Mouse (Mus musculus) kidney, adult 8-10 months (tissue): ENCODE data around the gene Rpl23.

Experiments
- DNase-seq, 2 experiments: peaks; one replicate each; pipeline ENCODE4 v3.0.0; 2022

The Rpl23 gene

DNA sequence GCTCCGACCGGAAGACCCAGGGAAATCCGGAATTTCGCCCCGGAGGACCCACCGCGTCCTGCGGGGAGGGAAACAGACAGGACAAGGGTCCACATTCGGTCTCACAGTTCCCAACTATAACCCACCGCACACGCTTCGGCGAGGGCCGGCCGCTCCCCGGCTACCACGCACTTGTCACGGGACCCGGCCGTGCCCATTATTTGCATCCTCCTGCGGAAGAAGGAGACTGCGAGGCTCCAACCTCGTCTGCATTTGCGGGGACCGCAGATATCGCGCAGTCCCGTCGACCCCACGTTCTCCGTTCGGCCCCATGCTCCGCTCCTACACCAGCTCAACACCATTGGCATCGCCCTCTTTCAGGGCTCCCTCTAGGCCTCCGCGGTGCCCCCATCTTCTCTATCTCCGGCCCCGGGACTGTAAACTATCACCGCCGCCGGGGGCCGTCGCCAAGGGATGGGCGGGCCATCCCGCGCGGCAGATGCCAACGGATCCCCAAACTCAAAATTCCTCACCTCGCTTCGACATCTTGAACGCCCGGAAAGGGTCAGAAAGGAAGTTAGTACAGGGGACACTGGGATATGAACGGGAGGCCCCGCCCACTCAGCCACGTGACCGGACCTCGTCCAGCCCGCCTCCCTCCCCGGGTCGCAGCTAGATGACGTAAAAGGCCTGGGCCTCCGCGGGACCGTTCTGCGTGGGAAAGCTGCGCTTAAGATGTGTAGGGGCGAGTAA, at the start of gene Rpl23:
Rpl23 (minus strand) TSS at position 606 of the 732 bp plus-strand sequence.
- DNase-seq = peak; percentile 97 to 99

DNA sequence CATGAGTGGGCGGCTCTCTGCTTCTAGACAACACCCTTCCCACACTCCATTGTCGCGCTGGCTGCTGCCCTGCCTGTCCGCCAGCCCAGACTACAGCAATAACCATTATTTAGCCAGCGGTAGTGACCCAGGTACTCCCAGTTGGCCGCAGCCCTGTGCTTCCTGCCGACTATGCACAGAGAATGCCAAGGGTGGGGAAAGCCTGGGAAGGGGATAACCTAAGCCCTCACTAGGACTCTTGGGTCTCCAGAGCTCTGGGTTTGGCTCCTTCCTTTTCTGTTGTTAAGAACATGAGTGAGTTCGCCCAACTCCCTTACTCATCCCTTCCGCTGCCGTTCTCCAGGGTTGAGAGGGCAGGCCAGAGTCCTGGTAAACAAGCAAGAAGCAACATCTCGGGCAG, 49.8 kb upstream of the Rpl23 start:
- no peak for DNase-seq

DNA sequence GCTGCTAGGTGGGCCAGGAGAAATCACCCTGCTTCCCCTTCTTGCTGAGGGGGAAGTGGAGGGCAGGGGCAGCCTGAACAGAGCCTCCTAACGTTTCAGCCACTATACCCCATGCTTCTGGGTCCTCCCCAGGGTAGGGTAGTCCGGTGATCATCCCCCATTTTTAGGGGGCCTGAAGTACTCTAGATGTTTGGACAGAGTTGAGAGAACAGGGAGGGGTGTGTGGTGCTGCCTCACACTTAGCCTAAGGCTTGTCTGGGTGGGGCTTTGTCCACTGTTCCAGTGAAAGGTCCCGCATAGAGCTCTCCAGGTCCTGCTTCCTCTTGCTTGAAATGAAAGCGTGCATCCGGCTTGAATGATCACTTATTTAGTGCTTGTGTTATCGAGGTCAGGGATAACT, 48.3 kb upstream of the Rpl23 start:
- no peak for DNase-seq

DNA sequence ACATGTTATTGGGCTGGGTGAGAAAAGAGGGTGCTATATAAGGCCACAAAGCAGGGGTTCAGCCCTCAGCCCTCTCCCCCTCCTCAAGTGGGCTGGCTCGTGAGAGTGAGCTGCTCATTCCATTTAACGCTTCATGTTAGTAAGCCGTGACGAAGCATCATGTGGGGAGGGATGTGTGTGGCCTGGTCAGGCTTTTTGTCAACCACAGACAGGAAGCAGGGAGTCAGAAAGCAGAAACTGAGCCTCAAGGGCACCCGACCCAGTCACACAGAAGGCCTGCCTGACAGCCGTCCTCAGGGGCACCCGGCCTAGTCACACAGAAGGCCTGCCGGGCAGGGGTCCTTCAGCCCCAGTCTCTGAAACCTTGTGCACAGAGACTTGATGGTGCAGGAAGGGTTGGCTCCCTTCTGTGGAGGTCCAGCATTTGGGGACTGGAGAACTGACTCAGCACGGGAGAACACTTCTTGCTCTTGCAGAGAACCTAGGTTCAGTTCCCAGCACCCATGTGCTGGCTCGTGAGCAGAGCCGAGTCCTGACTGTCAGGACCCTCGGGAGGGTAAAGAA, 47.8 kb upstream of the Rpl23 start:
- no peak for DNase-seq

- no peak for DNase-seq
Measured at GRCm38 (mm10) chr11:97829365-97829764, 47.1 kb upstream of the Rpl23 start.

DNA sequence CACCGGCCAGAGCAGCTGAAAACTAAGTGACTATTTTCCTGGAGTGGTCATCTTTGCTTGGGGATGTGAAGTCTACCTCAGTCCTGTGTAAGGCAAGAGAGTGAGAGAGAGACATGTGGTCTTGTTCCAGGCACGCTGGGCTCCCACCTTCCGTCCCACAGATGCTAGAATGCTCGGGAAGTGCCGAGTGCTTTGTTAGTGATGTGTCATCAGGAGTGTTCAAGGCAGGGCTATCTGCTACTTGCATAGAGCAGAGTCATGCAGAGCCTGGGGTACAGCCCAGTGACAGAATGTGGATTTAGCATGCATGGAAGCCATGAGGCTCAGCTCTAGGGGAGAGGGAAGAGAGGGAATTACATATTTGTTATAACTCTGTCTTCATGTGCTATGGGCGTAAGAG, 45.4 kb upstream of the Rpl23 start:
- DNase-seq = no peak

DNA sequence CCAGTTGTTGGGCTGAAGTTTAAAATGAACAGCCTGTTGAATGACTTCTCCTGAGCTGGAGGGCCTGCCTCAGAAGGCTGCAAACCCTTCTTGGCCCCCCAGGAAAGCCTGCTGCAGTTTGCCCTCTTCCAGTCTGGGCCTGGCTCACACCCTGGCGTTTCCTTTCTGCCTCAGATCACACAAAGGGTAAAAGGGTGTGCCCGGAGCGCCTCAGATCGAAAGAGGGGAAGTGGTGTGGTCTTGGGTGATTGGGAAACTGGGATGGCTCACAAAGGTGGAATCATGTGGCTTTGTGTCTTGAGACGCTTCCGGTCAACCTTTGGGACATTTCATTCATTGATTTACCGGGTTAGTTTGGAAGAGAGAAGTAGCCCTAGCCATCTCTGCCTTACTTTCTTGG, 44.2 kb upstream of the Rpl23 start:
- DNase-seq = no peak

- DNase-seq = no peak
Measured at GRCm38 (mm10) chr11:97825971-97826370, 43.7 kb upstream of the Rpl23 start.

DNA sequence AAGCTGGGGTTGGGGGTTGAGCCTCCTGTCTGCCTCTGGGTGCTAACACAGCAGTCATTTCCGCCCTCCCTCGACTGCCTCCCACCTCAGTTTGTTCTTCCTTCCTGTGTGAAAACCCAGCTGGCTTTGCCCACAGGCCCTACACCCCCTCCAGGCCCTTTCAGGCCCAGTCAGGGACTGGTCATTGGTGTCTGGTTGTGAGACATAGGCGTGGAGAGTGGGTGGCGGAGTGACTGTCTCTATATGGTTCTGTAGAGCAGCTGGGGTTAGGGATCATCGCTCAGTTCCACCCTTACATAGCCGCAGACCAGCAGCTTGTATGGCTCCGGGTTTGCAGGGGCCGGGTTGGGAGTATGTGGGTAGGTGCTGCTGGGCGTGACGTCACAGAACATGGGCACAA, 43.1 kb upstream of the Rpl23 start:
- DNase-seq = no peak

DNA sequence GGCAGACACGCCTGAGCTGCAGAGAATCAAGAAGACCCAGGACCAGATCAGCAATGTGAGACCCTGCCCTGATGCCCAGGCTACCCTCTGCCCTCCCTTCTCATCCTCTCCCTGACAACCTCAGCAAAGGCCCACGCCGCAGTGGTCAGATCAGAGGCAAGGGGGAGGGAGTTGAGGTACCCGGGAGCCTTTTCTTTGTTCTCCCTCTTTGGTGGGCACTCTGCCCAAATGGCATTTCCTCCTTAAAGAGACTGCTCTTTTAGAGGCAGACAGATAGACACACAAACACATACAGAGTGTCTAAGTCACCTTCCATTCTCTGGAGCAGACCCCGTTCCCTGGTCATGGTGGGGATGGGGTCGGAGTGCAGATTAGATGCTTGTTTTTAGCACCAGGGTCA, 42.7 kb upstream of the Rpl23 start:
- no peak for DNase-seq

DNA sequence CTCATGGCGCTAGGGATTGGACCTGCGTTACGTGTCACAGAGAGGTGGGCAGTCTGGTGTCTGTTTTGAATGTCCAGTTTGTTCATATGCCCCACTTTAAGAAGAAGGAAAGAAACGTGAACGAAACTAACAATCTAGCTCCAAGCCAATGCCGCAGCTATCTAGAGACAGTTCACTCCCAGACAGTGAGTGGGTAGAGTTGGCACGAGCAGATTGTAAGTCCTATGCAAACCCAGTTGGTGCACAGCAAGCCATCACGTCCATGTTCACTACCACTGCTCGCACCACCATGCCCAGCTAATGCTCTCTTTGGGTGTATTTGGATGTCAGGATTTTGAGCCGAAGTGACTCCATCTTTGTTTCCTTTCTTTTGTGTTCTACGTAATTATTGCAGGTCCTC, 41.9 kb upstream of the Rpl23 start:
- no peak for DNase-seq

DNA sequence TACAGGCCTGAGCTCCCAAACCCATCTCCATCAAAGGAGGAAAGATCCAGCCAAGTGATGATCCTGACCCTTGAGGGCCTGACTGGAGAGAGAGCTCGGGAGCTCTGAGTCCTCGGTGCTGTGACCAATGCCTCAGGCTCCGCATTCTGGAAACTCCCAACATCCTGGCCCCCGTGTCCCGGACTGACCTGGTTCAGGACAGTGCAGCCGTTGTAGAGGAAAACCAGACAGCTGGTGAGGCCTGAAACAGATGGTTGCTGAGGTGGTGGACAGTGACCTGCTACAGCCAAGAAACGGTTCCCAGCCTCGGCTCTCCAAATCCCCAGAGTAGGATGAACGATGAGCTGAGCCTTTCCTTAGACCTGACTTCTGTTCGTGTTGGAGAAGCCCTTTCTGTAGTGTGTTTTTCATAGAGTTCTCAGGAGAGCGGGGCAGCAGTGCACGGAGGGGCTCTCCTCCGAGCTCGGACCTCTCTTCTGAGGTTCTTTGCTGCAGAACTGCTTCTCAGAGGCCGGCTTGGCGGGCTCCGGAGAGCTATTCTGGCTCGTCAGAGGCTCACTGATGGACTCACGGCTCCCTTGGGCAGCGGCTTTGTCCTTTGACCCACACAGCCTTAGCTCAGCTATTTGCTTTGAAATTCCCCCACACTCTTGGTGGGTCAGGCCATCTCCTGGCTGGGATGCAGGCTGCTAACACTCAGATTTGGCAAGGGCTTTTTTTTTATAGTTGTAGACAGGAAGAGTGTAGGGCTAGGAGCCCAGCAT, 40.8 kb upstream of the Rpl23 start:
- peak in 1 of 2 experiments; percentile 39 for DNase-seq

DNA sequence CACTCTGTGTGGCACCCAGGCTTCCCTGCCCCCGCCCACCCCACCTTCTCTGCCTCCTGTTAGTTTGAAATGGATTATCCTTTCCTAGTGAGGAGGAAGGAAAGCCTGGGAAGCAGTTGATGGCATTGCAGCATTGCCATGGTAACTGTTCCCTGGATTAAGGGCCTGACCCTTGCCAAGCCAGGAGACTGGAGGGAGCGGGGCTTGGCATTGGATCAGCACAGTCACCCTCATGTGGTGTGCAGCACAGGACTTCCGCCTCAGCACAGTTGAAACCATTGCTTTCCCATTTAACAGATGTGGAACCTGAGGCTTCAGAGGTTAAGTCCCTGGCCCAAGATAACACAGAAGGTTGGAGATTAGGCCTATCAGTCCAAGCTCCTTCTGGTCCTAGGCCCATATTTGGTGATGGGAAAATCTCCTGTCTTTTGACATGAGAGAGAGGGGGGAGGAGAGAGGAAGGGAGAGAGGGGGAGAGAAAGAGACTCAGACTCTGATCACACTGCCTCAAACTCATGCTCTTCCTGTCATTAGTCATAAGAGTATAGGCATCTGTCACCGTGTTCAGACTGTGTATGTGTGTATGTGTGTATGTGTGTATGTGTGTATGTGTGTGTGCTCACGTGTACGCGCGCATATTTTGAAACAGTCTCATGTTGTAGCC, 39.3 kb upstream of the Rpl23 start:
- DNase-seq = peak in 1 of 2 experiments; percentile 43

GRCm38 (mm10) chr11:97820840-97821239, 38.6 kb upstream of the Rpl23 start:
- DNase-seq = peak; percentile 93 to 94

- DNase-seq = no peak
Measured at GRCm38 (mm10) chr11:97819923-97820322, 37.7 kb upstream of the Rpl23 start.

- DNase-seq = no peak
Measured at GRCm38 (mm10) chr11:97819102-97819501, 36.9 kb upstream of the Rpl23 start.

DNA sequence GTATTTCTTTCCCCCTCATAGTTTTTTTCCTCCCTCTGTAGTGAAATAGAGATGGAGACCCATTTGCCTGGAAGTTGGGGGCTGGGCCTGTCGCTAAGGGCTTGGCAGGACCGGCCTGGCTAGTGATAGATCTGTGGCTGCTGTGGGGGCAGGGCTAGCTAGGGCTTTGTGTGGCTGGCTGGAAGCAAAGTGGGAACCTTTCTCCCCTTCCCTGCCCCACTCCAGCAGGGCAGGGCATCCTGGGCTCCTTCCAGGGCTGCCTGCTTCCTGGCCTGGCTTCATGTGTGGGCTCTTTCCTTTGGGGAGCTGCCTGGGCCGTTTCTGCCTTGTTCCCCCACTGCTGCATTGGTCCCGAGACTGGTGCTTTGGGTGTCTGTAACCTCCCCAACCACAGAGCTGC, 36.3 kb upstream of the Rpl23 start:
- DNase-seq = peak in 1 of 2 experiments; percentile 43

DNA sequence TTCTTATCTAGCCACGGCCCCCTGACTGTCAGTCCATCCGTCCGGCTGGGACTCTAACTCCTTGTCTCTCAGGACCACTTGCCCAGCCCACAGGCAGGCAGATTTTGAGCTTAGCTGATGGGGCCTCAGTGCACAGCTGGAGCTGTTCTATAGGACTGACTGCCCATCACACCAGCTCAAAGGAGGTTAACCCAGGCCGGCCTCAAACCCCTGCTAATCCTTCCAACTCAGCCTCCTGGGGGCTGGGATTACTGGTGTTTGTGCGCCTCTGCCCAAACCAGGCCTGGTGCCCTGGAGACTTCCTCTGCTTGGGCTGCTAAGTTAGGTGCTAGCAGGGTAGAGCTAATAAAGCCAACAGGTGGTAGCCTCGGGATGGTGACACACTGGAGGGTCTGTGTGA, 35.8 kb upstream of the Rpl23 start:
- no peak for DNase-seq

- peak; percentile 79 to 80 for DNase-seq
Measured at GRCm38 (mm10) chr11:97817379-97817778, 35.1 kb upstream of the Rpl23 start.

DNA sequence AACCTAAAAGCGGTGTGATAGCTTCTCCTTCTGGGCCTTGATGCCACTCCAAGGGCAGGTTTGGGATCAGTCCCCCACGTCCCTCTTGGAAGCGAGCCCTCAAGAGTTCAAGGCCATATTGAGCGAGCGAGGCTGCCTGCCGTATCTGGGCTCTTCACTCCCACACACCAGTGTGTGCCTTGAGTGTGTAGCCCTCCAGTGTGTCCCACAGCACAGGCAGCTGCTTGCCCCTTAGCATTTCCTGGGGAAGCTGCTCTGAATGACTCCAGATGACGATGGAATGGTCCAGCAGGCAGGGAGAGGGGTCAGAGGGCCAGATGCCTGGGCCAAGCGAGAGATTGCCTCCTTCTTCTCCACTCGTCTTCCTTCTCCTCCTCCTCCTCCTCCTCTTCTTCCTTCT, 34.7 kb upstream of the Rpl23 start:
- DNase-seq = no peak

DNA sequence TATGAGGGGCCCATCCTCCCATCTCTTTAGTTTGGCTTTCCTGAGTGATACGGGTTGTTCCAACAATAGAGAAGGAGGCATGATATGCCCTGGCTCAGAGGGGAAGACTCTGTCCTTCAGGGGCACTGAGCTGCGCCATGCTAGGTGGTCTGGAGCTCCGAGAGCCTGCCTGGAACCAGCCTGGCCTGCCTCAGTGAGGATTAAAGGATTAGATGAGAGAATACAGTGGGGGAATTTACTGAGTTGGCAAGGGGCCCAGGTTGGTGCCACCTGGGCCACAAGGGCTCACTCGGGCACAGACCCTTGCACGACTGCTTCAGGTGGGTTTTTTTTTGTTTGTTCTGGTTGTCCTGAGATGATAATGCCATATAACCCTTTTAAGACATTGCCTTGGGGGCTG, 33.9 kb upstream of the Rpl23 start:
- DNase-seq = no peak

GRCm38 (mm10) chr11:97815736-97816135, 33.5 kb upstream of the Rpl23 start:
- DNase-seq = no peak

DNA sequence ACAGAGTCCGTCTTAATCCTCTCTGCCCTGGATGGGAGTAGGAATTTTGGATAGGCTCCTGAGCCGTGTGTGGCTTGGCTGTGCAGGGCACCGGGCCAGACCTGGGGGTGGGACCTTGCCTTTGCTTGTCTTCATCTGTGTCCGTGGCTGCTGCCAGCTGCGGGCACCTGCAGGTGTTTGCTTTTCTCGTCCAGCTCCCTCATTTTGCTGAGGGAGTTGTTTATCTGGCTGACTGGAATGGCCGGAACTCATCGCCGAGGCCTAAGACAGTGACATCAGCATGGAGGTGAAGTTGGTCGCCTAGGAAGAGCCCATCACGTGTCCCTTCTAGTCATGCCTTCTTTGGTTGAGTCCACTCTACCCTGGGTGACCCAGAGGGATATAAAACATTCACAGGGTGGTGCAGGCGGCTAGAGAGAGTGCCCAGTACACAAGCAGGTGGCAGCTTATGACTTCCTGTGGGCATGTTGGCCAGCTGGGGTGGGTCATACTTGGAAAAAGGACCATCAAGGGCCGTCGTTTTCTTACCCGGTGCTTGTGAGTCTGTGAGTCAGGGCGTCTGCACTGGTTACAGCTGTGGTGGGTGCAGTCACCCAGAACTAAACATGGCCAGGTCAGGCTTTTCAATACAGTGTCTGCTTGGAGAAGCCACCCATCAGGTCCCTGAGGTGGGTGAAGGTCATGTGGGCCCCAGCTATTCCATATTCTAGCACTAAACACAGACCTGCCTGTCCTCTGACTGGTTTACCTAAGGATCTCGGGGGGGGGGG, 31.7 kb upstream of the Rpl23 start:
- DNase-seq = peak; percentile 79
